Mouse (Mus musculus) liver, embryonic 15.5 days (tissue): Measurements from ENCODE around the gene Hmga2. TPM values are rescaled to one million over a fixed set of nuclear protein-coding genes. Genes with fewer than 3 reads are reported as not detected.

ENCODE experiments used
- ATAC-seq: fragments of 200-750 bp; cut with Nextera tagmentation; 2 replicates; pipeline ENCODE4 v1.8.0; 2017; ENCODE audit warnings: moderate number of reproducible peaks, mild to moderate bottlenecking, moderate library complexity; ENCODE audit not compliant: insufficient read depth
- H3K27ac ChIP-seq: fragments of 300-500 bp; sonication (generic); replicated peaks from 2 replicates; pipeline ENCODE4 v1.5.1; 2015; ENCODE audit warnings: mild to moderate bottlenecking, inconsistent platforms
- H3K27me3 ChIP-seq: fragments of 300-500 bp; sonication (generic); 2 replicates; pipeline ENCODE4 v1.6.1; 2015; ENCODE audit warnings: mild to moderate bottlenecking, inconsistent platforms
- H3K36me3 ChIP-seq: fragments of 300-500 bp; sonication (generic); replicated peaks from 2 replicates; pipeline ENCODE4 v1.6.1; 2015; ENCODE audit warnings: moderate library complexity, mild to moderate bottlenecking, inconsistent platforms
- H3K4me1 ChIP-seq: fragments of 300-500 bp; sonication (generic); replicated peaks from 2 replicates; pipeline ENCODE4 v1.6.1; 2015; ENCODE audit warnings: inconsistent platforms
- H3K4me2 ChIP-seq: fragments of 300-500 bp; sonication (generic); 2 replicates; pipeline ENCODE4 v1.6.1; 2015; ENCODE audit warnings: moderate library complexity, mild to moderate bottlenecking, inconsistent platforms
- H3K4me3 ChIP-seq: fragments of 300-500 bp; sonication (generic); replicated peaks from 2 replicates; pipeline ENCODE4 v1.5.1; 2015; ENCODE audit warnings: mild to moderate bottlenecking, inconsistent platforms
- H3K9ac ChIP-seq: fragments of 300-500 bp; sonication (generic); 2 replicates; pipeline ENCODE4 v1.6.1; 2015; ENCODE audit warnings: moderate library complexity, mild to moderate bottlenecking, inconsistent platforms
- H3K9me3 ChIP-seq: fragments of 300-500 bp; sonication (generic); replicated peaks from 2 replicates; pipeline ENCODE4 v1.6.1; 2016; ENCODE audit warnings: inconsistent platforms
- WGBS: fragments of 180-500 bp; shearing (Covaris S2); methylation state at CpG from one replicate; pipeline ENCODE4 v1.1.7; 2015; ENCODE audit warnings: mixed read lengths; ENCODE audit not compliant: insufficient replicate concordance; 5-methylcytosine and 5-hydroxymethylcytosine counted together
- polyA plus RNA-seq: library from polyadenylated mRNA; unstranded; fragments of >200 nt; fragmentation: Nextera tagmentation; extraction: Ambion mirVana; gene quantifications from 2 replicates; pipeline ENCODE4 v1.2.1, GENCODE M21; 2015

The Hmga2 gene
- polyA plus RNA-seq: 1.7 and 2.1 TPM in 2 replicates

GRCm38 (mm10) chr10:120475601-120476515 lies at the start of gene Hmga2:
Gene Hmga2, minus strand, starts transcription at chr10:120476469.
- peak within 1 kb of the TSS; percentile 45 for H3K9ac ChIP-seq
- H3K9me3 ChIP-seq: no peaks in the 10 kb centered on the region
- H3K36me3 ChIP-seq: no peaks in the 10 kb centered on the region
- peaks cover 74% of the 10 kb centered on the region for H3K27me3 ChIP-seq
- H3K27ac ChIP-seq: 0 out of 2 replicates have a peak within 1 kb of the TSS, but pooled peaks have one; percentile 38
- ATAC-seq: peak; percentile 38
- H3K4me3 ChIP-seq: peak within 1 kb of the TSS; percentile 61
- under 1% methylated on average over 99 of the region's 99 CpGs for WGBS
- peaks cover 12% of the 10 kb centered on the region; the same call in 1 of the 2 replicates for H3K4me1 ChIP-seq
- peak within 1 kb of the TSS; percentile 78 for H3K4me2 ChIP-seq

DNA sequence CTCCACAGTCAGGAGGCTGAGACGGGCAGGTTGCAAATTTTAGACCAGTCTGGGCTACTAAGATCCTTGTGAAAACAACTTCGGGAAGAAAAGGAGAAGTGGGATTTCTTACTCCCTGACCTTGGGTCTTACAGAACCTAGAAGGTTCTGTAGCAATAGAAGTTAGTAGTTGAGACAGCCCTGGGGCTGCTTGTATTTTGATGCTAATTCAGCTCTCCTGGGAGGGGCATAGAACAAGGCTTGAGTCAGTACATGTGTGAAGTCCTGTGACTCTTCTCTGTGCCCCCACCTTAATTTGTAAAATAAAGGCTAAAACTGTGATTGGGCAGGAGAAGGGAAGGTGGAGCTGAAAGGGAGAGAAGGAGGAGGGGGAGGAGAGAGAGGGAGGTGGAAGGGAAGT lies 46.7 kb upstream of the Hmga2 start:
- 25% methylated on average over 2 of the region's 2 CpGs for WGBS
- Histone ChIP-seq H3K27me3 (no peaks in the 10 kb centered on the region), H3K9ac (no peak overlapping the region), H3K9me3 (no peaks in the 10 kb centered on the region), H3K4me1 (no peaks in the 10 kb centered on the region), H3K27ac (no peak overlapping the region), H3K36me3 (no peaks in the 10 kb centered on the region), H3K4me2 (no peak overlapping the region), H3K4me3 (no peak overlapping the region)
- ATAC-seq: no peak

DNA sequence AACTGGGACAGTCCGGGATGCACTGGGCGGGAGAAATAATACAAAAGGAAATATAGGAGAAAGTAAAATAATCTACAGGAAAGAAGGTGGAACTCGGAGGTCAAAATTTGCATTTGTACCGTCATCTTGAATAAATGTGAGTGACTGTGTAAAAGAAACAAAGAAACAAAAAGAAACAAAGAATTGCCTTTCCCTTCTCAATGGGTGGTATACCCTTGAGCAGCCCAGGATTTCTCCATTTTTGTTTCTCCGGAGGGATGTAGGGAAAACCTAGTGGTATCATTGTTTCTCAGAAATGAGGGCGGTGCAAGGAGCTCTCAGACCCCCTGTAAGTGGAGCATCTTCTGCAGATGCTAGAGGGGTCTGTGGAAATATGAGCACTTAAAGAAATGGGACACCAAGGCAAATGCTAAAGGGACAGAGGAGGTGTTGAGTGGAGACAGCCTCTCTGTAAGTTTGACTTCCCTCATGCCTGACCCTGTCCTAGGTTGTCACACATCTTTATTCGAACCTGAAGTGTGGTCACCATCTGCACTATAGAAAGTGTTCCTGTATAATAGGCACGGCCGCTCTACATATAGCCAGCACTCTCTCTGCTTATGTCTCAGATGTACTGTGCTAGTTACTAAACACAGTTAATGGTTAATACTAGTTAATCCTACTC lies 45.8 kb upstream of the Hmga2 start:
- Histone ChIP-seq H3K27ac (no peak overlapping the region), H3K4me3 (no peak overlapping the region), H3K9ac (no peak overlapping the region), H3K4me1 (no peaks in the 10 kb centered on the region), H3K4me2 (no peak overlapping the region), H3K27me3 (no peaks in the 10 kb centered on the region), H3K9me3 (no peaks in the 10 kb centered on the region), H3K36me3 (no peaks in the 10 kb centered on the region)
- 72% methylated on average over 9 of the region's 9 CpGs for WGBS
- no peak for ATAC-seq

- Histone ChIP-seq H3K27me3 (no peaks in the 10 kb centered on the region), H3K4me3 (no peak overlapping the region), H3K9me3 (no peaks in the 10 kb centered on the region), H3K4me2 (no peak overlapping the region), H3K9ac (no peak overlapping the region), H3K4me1 (no peaks in the 10 kb centered on the region), H3K36me3 (no peaks in the 10 kb centered on the region), H3K27ac (no peak overlapping the region)
- no peak for ATAC-seq
- 52% methylated on average over 8 of the region's 8 CpGs for WGBS
Measured at GRCm38 (mm10) chr10:120516311-120516710, 40.0 kb upstream of the Hmga2 start.

GRCm38 (mm10) chr10:120513721-120514120 lies 37.5 kb upstream of the Hmga2 start:
- H3K4me2 ChIP-seq: no peak overlapping the region
- no peaks in the 10 kb centered on the region for H3K27me3 ChIP-seq
- WGBS: 66% methylated on average over 9 of the region's 9 CpGs
- no peak overlapping the region for H3K27ac ChIP-seq
- no peak for ATAC-seq
- no peaks in the 10 kb centered on the region for H3K9me3 ChIP-seq
- no peak overlapping the region for H3K4me3 ChIP-seq
- H3K4me1 ChIP-seq: no peaks in the 10 kb centered on the region
- no peak overlapping the region for H3K9ac ChIP-seq
- no peaks in the 10 kb centered on the region for H3K36me3 ChIP-seq

- Histone ChIP-seq H3K27ac (no peak overlapping the region), H3K4me1 (no peaks in the 10 kb centered on the region), H3K4me3 (no peak overlapping the region), H3K27me3 (no peaks in the 10 kb centered on the region), H3K4me2 (no peak overlapping the region), H3K36me3 (no peaks in the 10 kb centered on the region), H3K9ac (no peak overlapping the region), H3K9me3 (no peaks in the 10 kb centered on the region)
- WGBS: 57% methylated on average over 4 of the region's 4 CpGs
- ATAC-seq: no peak
Measured at GRCm38 (mm10) chr10:120512946-120513345, 36.7 kb upstream of the Hmga2 start.

- no peaks in the 10 kb centered on the region for H3K4me1 ChIP-seq
- no peaks in the 10 kb centered on the region for H3K9me3 ChIP-seq
- ATAC-seq: no peak
- no peak overlapping the region for H3K27ac ChIP-seq
- H3K4me3 ChIP-seq: no peak overlapping the region
- 72% methylated on average over 8 of the region's 8 CpGs for WGBS
- H3K4me2 ChIP-seq: no peak overlapping the region
- no peaks in the 10 kb centered on the region for H3K27me3 ChIP-seq
- no peaks in the 10 kb centered on the region for H3K36me3 ChIP-seq
- H3K9ac ChIP-seq: no peak overlapping the region
Measured at GRCm38 (mm10) chr10:120512121-120512520, 35.9 kb upstream of the Hmga2 start.

GRCm38 (mm10) chr10:120503959-120504358 lies 27.7 kb upstream of the Hmga2 start:
- Histone ChIP-seq H3K4me1 (no peaks in the 10 kb centered on the region), H3K4me3 (no peak overlapping the region), H3K27me3 (no peaks in the 10 kb centered on the region), H3K4me2 (no peak overlapping the region), H3K9me3 (no peaks in the 10 kb centered on the region), H3K9ac (no peak overlapping the region), H3K27ac (no peak overlapping the region), H3K36me3 (no peaks in the 10 kb centered on the region)
- ATAC-seq: no peak
- 74% methylated on average over 5 of the region's 5 CpGs for WGBS

DNA sequence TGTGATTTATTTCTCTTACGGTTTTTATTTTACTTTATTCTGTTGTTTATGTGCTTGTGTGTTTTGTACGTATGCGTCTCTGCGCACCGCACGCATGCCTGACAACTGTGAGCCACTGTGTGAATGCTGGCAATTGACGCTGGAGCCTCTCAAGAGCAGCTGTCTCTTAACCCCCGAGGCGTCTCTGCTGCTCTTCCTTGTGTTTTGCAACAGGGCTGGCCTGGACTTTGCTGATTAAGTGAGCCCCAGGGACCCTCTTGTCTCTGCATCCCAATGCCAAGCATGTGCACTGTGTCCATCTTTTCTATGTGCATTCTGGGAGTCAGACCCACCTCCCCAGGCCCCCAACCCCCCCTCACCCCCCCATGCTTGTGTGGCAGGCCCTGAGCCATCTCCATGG lies 24.5 kb upstream of the Hmga2 start:
- Histone ChIP-seq H3K27me3 (no peaks in the 10 kb centered on the region), H3K36me3 (no peaks in the 10 kb centered on the region), H3K4me3 (no peak overlapping the region), H3K27ac (no peak overlapping the region), H3K9me3 (no peaks in the 10 kb centered on the region), H3K4me1 (no peaks in the 10 kb centered on the region), H3K4me2 (no peak overlapping the region), H3K9ac (no peak overlapping the region)
- 73% methylated on average over 9 of the region's 9 CpGs for WGBS
- no peak for ATAC-seq

GRCm38 (mm10) chr10:120498086-120498485 lies 21.8 kb upstream of the Hmga2 start:
- ATAC-seq: no peak
- Histone ChIP-seq H3K27me3 (no peaks in the 10 kb centered on the region), H3K4me3 (no peak overlapping the region), H3K36me3 (no peaks in the 10 kb centered on the region), H3K4me1 (no peaks in the 10 kb centered on the region), H3K9ac (no peak overlapping the region), H3K27ac (no peak overlapping the region), H3K9me3 (no peaks in the 10 kb centered on the region), H3K4me2 (no peak overlapping the region)

GRCm38 (mm10) chr10:120494653-120495052 lies 18.4 kb upstream of the Hmga2 start:
- no peaks in the 10 kb centered on the region for H3K4me1 ChIP-seq
- no peaks in the 10 kb centered on the region for H3K9me3 ChIP-seq
- H3K4me2 ChIP-seq: no peak overlapping the region
- ATAC-seq: no peak
- H3K4me3 ChIP-seq: no peak overlapping the region
- H3K9ac ChIP-seq: no peak overlapping the region
- 65% methylated on average over 1 of the region's 1 CpGs for WGBS
- no peaks in the 10 kb centered on the region for H3K27me3 ChIP-seq
- no peaks in the 10 kb centered on the region for H3K36me3 ChIP-seq
- H3K27ac ChIP-seq: no peak overlapping the region
